In the genomic region with DNA sequence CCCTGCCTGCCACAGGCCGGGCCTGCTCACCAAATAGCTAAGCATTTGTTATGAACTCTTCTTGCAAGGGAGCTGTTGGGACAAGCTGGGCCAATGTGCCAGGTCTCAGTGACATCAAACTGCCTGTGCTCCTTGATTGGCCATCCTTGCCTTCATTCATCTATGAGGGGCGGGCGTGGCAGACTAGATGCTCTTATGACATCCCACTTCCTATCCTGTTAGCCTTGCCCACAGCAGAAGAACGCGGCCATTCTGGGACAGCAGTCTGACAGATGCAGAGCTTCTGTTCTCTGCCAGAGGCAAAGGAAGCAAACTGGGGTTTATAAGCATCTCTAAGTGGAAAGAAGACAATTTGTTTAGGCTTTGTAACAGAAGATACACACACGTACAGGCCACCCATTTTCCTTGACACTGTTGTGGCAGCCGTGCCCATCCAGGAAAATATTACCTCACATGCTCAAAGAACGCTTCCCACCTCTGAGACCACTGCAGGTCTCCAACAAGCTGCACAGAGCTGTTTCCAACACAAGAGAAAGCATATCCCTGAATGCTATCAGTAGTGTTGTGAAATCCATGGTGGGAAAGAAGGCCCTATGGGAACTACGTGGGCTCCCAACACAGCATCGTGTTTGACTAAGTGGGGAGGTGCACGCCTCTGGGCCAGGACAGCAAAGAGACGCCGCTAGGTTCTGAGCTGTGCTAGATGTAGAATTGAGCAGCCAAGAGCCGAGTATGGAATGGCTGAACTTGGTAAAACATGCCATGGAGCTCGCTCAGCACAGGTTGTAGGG, we compare ENCODE assay signal across 16 mouse cellular contexts.
DNase-seq lines count a peak whose midpoint lies in the region; ATAC-seq and TF ChIP-seq lines count a peak whose summit lies in the region.
"Had no signal": no experiment of that assay in that cellular context is flagged by ENCODE, and none has a peak within 500 bp of the region (broad histone marks: within the 10 kb centered on the region; RNA-seq: fewer than 3 reads in every experiment).

No protein-coding gene starts in this region.

- no peak overlapping the region for H3K4me3 ChIP-seq in embryonic facial prominence, embryonic 14.5 days (ENCODE audit: low read depth, low read length)
- H3K4me3 ChIP-seq in embryonic facial prominence, embryonic 10.5 days: no peak overlapping the region
- H3K4me3 ChIP-seq in lung, postnatal 0 days (ENCODE audit: low read depth, low read length): no peak overlapping the region
- no peak overlapping the region for H3K4me3 ChIP-seq in hindbrain, postnatal 0 days (ENCODE audit: low read length)
- no peak overlapping the region for H3K4me3 ChIP-seq in forebrain, embryonic 16.5 days (replicated peaks; ENCODE audit: low read length)
- H3K4me3 ChIP-seq: embryonic facial prominence, embryonic 13.5 days; intestine, embryonic 15.5 days; midbrain, embryonic 15.5 days had no signal

- no peaks in the 10 kb centered on the region for H3K27me3 ChIP-seq in embryonic facial prominence, embryonic 14.5 days (replicated peaks; ENCODE audit: control insufficient read depth, insufficient read depth, low read length)
- no peaks in the 10 kb centered on the region; the same call in 1 of the 2 replicates for H3K27me3 ChIP-seq in embryonic facial prominence, embryonic 10.5 days (replicated peaks; ENCODE audit: low read depth, poor library complexity, severe bottlenecking)
- H3K27me3 ChIP-seq in lung, postnatal 0 days (replicated peaks; ENCODE audit: insufficient read depth, low read length): no peaks in the 10 kb centered on the region
- H3K27me3 ChIP-seq in hindbrain, postnatal 0 days (ENCODE audit: insufficient read depth, low read length): no peaks in the 10 kb centered on the region
- H3K27me3 ChIP-seq in forebrain, embryonic 16.5 days (replicated peaks; ENCODE audit: control insufficient read depth, insufficient read depth, low read length): no peaks in the 10 kb centered on the region
- H3K27me3 ChIP-seq: embryonic facial prominence, embryonic 13.5 days; intestine, embryonic 15.5 days; midbrain, embryonic 15.5 days; Patski had no signal

- peak; percentile 32 for DNase-seq in embryonic facial prominence, embryonic 14.5 days (ENCODE audit: low spot score)
- no peak for DNase-seq in embryonic facial prominence, embryonic 10.5 days (ENCODE audit: low spot score)
- peak; percentile 29 for DNase-seq in lung, postnatal 14 days
- no peak for DNase-seq in lung, postnatal 0 days (ENCODE audit: low spot score)
- peak; percentile 57 to 63 for DNase-seq in heart, postnatal 14 days
- no peak for DNase-seq in hindbrain, postnatal 0 days (ENCODE audit: low spot score)
- DNase-seq: adrenal gland, postnatal 36 days; cerebellum, adult 9-10 months had no signal

- no peak for TF ChIP-seq CTCF in lung, postnatal 0 days (IDR thresholded peaks at IDR 0.05)
- TF ChIP-seq CTCF in hindbrain, postnatal 0 days (IDR thresholded peaks at IDR 0.05; ENCODE audit: low read depth): no peak

- TF ChIP-seq EP300 in lung, postnatal 0 days (IDR thresholded peaks at IDR 0.05): no peak

- no peak for ATAC-seq in embryonic facial prominence, embryonic 14.5 days (ENCODE audit: low read depth)
- no peak; the same call in 1 of the 2 replicates for ATAC-seq in lung, postnatal 0 days
- ATAC-seq in megakaryocyte progenitor cell, adult 5-6 weeks (replicated peaks; ENCODE audit: poor library complexity): peak; percentile 68
- no peak for ATAC-seq in hindbrain, postnatal 0 days
- ATAC-seq in forebrain, embryonic 16.5 days: no peak
- ATAC-seq: forebrain, embryonic 14.5 days; intestine, embryonic 15.5 days; midbrain, embryonic 15.5 days; Patski had no signal

- no peak overlapping the region for H3K9ac ChIP-seq in embryonic facial prominence, embryonic 14.5 days (ENCODE audit: low read depth, low read length)
- no peak overlapping the region for H3K9ac ChIP-seq in lung, postnatal 0 days (replicated peaks; ENCODE audit: low read depth)
- H3K9ac ChIP-seq in hindbrain, postnatal 0 days (replicated peaks; ENCODE audit: low read length): no peak overlapping the region
- no peak overlapping the region for H3K9ac ChIP-seq in forebrain, embryonic 16.5 days (replicated peaks; ENCODE audit: low read depth, low read length)
- H3K9ac ChIP-seq: embryonic facial prominence, embryonic 13.5 days; intestine, embryonic 15.5 days; liver, embryonic 14.5 days; midbrain, embryonic 15.5 days had no signal

- no peak overlapping the region for H3K4me2 ChIP-seq in embryonic facial prominence, embryonic 14.5 days (ENCODE audit: low read depth, low read length)
- H3K4me2 ChIP-seq in lung, postnatal 0 days (replicated peaks; ENCODE audit: low read depth, low read length): no peak overlapping the region
- H3K4me2 ChIP-seq in hindbrain, postnatal 0 days (ENCODE audit: low read depth, low read length): no peak overlapping the region
- no peak overlapping the region for H3K4me2 ChIP-seq in forebrain, embryonic 16.5 days (ENCODE audit: low read length)
- H3K4me2 ChIP-seq: embryonic facial prominence, embryonic 13.5 days; intestine, embryonic 15.5 days; midbrain, embryonic 15.5 days had no signal

- no peaks in the 10 kb centered on the region for H3K36me3 ChIP-seq in embryonic facial prominence, embryonic 14.5 days (ENCODE audit: control insufficient read depth, insufficient read depth, low read length)
- H3K36me3 ChIP-seq in embryonic facial prominence, embryonic 10.5 days (replicated peaks): no peaks in the 10 kb centered on the region
- H3K36me3 ChIP-seq in lung, postnatal 0 days (ENCODE audit: insufficient read depth, low read length): no peaks in the 10 kb centered on the region
- no peaks in the 10 kb centered on the region for H3K36me3 ChIP-seq in hindbrain, postnatal 0 days (ENCODE audit: insufficient read depth, low read length)
- H3K36me3 ChIP-seq in forebrain, embryonic 16.5 days (ENCODE audit: control insufficient read depth, insufficient read depth): no peaks in the 10 kb centered on the region
- H3K36me3 ChIP-seq: embryonic facial prominence, embryonic 13.5 days; intestine, embryonic 15.5 days; midbrain, embryonic 15.5 days had no signal

- H3K9me3 ChIP-seq in embryonic facial prominence, embryonic 14.5 days (ENCODE audit: control insufficient read depth, low read length): no peaks in the 10 kb centered on the region
- H3K9me3 ChIP-seq in embryonic facial prominence, embryonic 10.5 days: no peaks in the 10 kb centered on the region
- no peaks in the 10 kb centered on the region for H3K9me3 ChIP-seq in lung, postnatal 0 days (ENCODE audit: low read length)
- H3K9me3 ChIP-seq in hindbrain, postnatal 0 days (ENCODE audit: low read length): no peaks in the 10 kb centered on the region
- no peaks in the 10 kb centered on the region for H3K9me3 ChIP-seq in forebrain, embryonic 16.5 days (ENCODE audit: control insufficient read depth, low read length)
- H3K9me3 ChIP-seq: embryonic facial prominence, embryonic 13.5 days; intestine, embryonic 15.5 days; midbrain, embryonic 15.5 days had no signal

- WGBS in embryonic facial prominence, embryonic 14.5 days: 90% methylated on average over 15 of the region's 15 CpGs
- 92% methylated on average over 15 of the region's 15 CpGs for WGBS in embryonic facial prominence, embryonic 10.5 days
- WGBS in lung, postnatal 0 days: 89% methylated on average over 15 of the region's 15 CpGs
- 93% methylated on average over 15 of the region's 15 CpGs for WGBS in hindbrain, postnatal 0 days
- 89% methylated on average over 15 of the region's 15 CpGs for WGBS in forebrain, embryonic 16.5 days

- no peak overlapping the region for H3K27ac ChIP-seq in embryonic facial prominence, embryonic 14.5 days (replicated peaks; ENCODE audit: low read depth, low read length)
- no peak overlapping the region for H3K27ac ChIP-seq in embryonic facial prominence, embryonic 10.5 days (replicated peaks)
- H3K27ac ChIP-seq in lung, postnatal 0 days (ENCODE audit: low read length): no peak overlapping the region
- H3K27ac ChIP-seq in hindbrain, postnatal 0 days: no peak overlapping the region
- no peak overlapping the region for H3K27ac ChIP-seq in forebrain, embryonic 16.5 days (ENCODE audit: low read length)
- H3K27ac ChIP-seq: embryonic facial prominence, embryonic 13.5 days; intestine, embryonic 15.5 days; liver, embryonic 14.5 days; midbrain, embryonic 15.5 days had no signal

- H3K4me1 ChIP-seq in embryonic facial prominence, embryonic 14.5 days (ENCODE audit: control insufficient read depth, insufficient read depth, low read length): peaks cover 9% of the 10 kb centered on the region
- peaks cover 23% of the 10 kb centered on the region for H3K4me1 ChIP-seq in embryonic facial prominence, embryonic 10.5 days
- H3K4me1 ChIP-seq in lung, postnatal 0 days (ENCODE audit: insufficient read depth, low read depth, low read length): no peaks in the 10 kb centered on the region
- H3K4me1 ChIP-seq in hindbrain, postnatal 0 days (ENCODE audit: insufficient read depth, low read length): peaks cover 3% of the 10 kb centered on the region; the same call in 1 of the 2 replicates
- H3K4me1 ChIP-seq in forebrain, embryonic 16.5 days (replicated peaks; ENCODE audit: control insufficient read depth, insufficient read depth, low read length): peaks cover 23% of the 10 kb centered on the region

- intact Hi-C loops in heart, postnatal 14 days (cut with DNase I): loop anchor here (10.0 kb wide), 1 partner anchor 362 kb away; no protein-coding TSS in a partner anchor

Comparison
In these comparisons a context has a peak if more than half of its experiments do, and no peak if none do; other contexts are left out.
1. DNase-seq: peak in embryonic facial prominence, embryonic 14.5 days (single experiment), lung, postnatal 14 days (single experiment) and heart, postnatal 14 days (2 of 2); none in embryonic facial prominence, embryonic 10.5 days (single experiment), lung, postnatal 0 days (single experiment) and hindbrain, postnatal 0 days (single experiment).